Mouse (Mus musculus): ENCODE data around the gene Gm20479. TPM values are rescaled to one million over a fixed set of nuclear protein-coding genes. Genes with fewer than 3 reads are reported as not detected.

Gene Gm20479
- polyA plus RNA-seq, 1 experiment: 0.11 TPM

- Histone ChIP-seq H3K4me3 (no peak overlapping the region), H3K36me3 (ENCODE audit: control insufficient read depth, insufficient read depth) (no peaks in the 10 kb centered on the region), H3K27me3 (ENCODE audit: control insufficient read depth, insufficient read depth, insufficient read length) (peaks cover 7% of the 10 kb centered on the region), H3K4me2 (ENCODE audit: low read depth) (no peak overlapping the region), H3ac (ENCODE audit: control insufficient read depth, insufficient read length) (no peak overlapping the region), H3K79me2 (ENCODE audit: control insufficient read depth, insufficient read depth) (no peaks in the 10 kb centered on the region)
- TF ChIP-seq USF1 (IDR thresholded peaks at IDR 0.05; ENCODE audit: low read depth) (no peak), MYOD1 (IDR thresholded peaks at IDR 0.05; ENCODE audit: control insufficient read depth in 1 of 3, insufficient read length in 2 of 3, low read depth in 2 of 3) (no peak), SRF (IDR thresholded peaks at IDR 0.05; ENCODE audit: control insufficient read depth, insufficient read length, low read depth) (no peak), POLR2A (IDR thresholded peaks at IDR 0.05; ENCODE audit: insufficient read length, low read depth) (no peak), TCF3 (IDR thresholded peaks at IDR 0.05; ENCODE audit: insufficient read length, low read depth) (no peak), REST (IDR thresholded peaks at IDR 0.05; ENCODE audit: insufficient read depth, insufficient read length) (no peak), POLR2AphosphoS2 (IDR thresholded peaks at IDR 0.05; ENCODE audit: insufficient read length, low read depth) (no peak), MAX (IDR thresholded peaks at IDR 0.05; ENCODE audit: low read depth) (no peak), TCF12 (IDR thresholded peaks at IDR 0.05; ENCODE audit: insufficient read depth, poor library complexity, severe bottlenecking) (no peak), CEBPB (IDR thresholded peaks at IDR 0.05; ENCODE audit: insufficient read depth, poor library complexity, severe bottlenecking) (no peak), E2F4 (IDR thresholded peaks at IDR 0.05; ENCODE audit: insufficient read depth) (no peak)
Measured at GRCm38 (mm10) chr7:27367976-27368375, 10.8 kb upstream of the Gm20479 start.

GRCm38 (mm10) chr7:27366082-27366844 is 9.0 kb upstream of the Gm20479 start:
- TF ChIP-seq MYOG (IDR thresholded peaks at IDR 0.05; ENCODE audit: control insufficient read depth in 1 of 3, insufficient read depth in 1 of 3, insufficient read length in 2 of 3, low read depth in 2 of 3): no peak
- TF ChIP-seq TCF12 (IDR thresholded peaks at IDR 0.05; ENCODE audit: insufficient read depth, poor library complexity, severe bottlenecking): no peak
- no peak for TF ChIP-seq SRF (IDR thresholded peaks at IDR 0.05; ENCODE audit: control insufficient read depth, insufficient read length, low read depth)
- TF ChIP-seq MAX (IDR thresholded peaks at IDR 0.05; ENCODE audit: low read depth): no peak
- TF ChIP-seq MYOD1 (IDR thresholded peaks at IDR 0.05; ENCODE audit: control insufficient read depth in 1 of 3, insufficient read length in 2 of 3, low read depth in 2 of 3): no peak
- TF ChIP-seq TCF3 (IDR thresholded peaks at IDR 0.05; ENCODE audit: insufficient read length, low read depth): no peak
- no peak for TF ChIP-seq CEBPB (IDR thresholded peaks at IDR 0.05; ENCODE audit: insufficient read depth, poor library complexity, severe bottlenecking)
- no peak for TF ChIP-seq USF1 (IDR thresholded peaks at IDR 0.05; ENCODE audit: low read depth)
- no peak for TF ChIP-seq E2F4 (IDR thresholded peaks at IDR 0.05; ENCODE audit: insufficient read depth)
- no peak for TF ChIP-seq REST (IDR thresholded peaks at IDR 0.05; ENCODE audit: insufficient read depth, insufficient read length)
- no peak for TF ChIP-seq POLR2A (IDR thresholded peaks at IDR 0.05; ENCODE audit: insufficient read length, low read depth)
- TF ChIP-seq POLR2AphosphoS2 (IDR thresholded peaks at IDR 0.05; ENCODE audit: insufficient read length, low read depth): no peak
- Histone ChIP-seq H3K27me3 (ENCODE audit: control insufficient read depth, insufficient read depth, insufficient read length) (peaks cover 7% of the 10 kb centered on the region), H3K4me3 (no peak overlapping the region), H3K4me2 (ENCODE audit: low read depth) (no peak overlapping the region), H3ac (ENCODE audit: control insufficient read depth, insufficient read length) (no peak overlapping the region), H3K36me3 (ENCODE audit: control insufficient read depth, insufficient read depth) (no peaks in the 10 kb centered on the region), H3K79me2 (ENCODE audit: control insufficient read depth, insufficient read depth) (no peaks in the 10 kb centered on the region)

- no peak overlapping the region for H3K4me2 ChIP-seq (ENCODE audit: low read depth)
- H3K4me3 ChIP-seq: no peak overlapping the region
- TF ChIP-seq MAX (IDR thresholded peaks at IDR 0.05; ENCODE audit: low read depth) (no peak), TCF12 (IDR thresholded peaks at IDR 0.05; ENCODE audit: insufficient read depth, poor library complexity, severe bottlenecking) (no peak), POLR2A (IDR thresholded peaks at IDR 0.05; ENCODE audit: insufficient read length, low read depth) (no peak), MYOG (IDR thresholded peaks at IDR 0.05; ENCODE audit: control insufficient read depth in 1 of 3, insufficient read depth in 1 of 3, insufficient read length in 2 of 3, low read depth in 2 of 3) (no peak), CEBPB (IDR thresholded peaks at IDR 0.05; ENCODE audit: insufficient read depth, poor library complexity, severe bottlenecking) (no peak), USF1 (IDR thresholded peaks at IDR 0.05; ENCODE audit: low read depth) (no peak), POLR2AphosphoS2 (IDR thresholded peaks at IDR 0.05; ENCODE audit: insufficient read length, low read depth) (no peak), TCF3 (IDR thresholded peaks at IDR 0.05; ENCODE audit: insufficient read length, low read depth) (no peak)
- no peaks in the 10 kb centered on the region for H3K79me2 ChIP-seq (ENCODE audit: control insufficient read depth, insufficient read depth)
- H3ac ChIP-seq (ENCODE audit: control insufficient read depth, insufficient read length): no peak overlapping the region
- peaks cover 7% of the 10 kb centered on the region for H3K27me3 ChIP-seq (ENCODE audit: control insufficient read depth, insufficient read depth, insufficient read length)
- H3K36me3 ChIP-seq (ENCODE audit: control insufficient read depth, insufficient read depth): no peaks in the 10 kb centered on the region
Measured at GRCm38 (mm10) chr7:27364379-27364778, 7.2 kb upstream of the Gm20479 start.

DNA sequence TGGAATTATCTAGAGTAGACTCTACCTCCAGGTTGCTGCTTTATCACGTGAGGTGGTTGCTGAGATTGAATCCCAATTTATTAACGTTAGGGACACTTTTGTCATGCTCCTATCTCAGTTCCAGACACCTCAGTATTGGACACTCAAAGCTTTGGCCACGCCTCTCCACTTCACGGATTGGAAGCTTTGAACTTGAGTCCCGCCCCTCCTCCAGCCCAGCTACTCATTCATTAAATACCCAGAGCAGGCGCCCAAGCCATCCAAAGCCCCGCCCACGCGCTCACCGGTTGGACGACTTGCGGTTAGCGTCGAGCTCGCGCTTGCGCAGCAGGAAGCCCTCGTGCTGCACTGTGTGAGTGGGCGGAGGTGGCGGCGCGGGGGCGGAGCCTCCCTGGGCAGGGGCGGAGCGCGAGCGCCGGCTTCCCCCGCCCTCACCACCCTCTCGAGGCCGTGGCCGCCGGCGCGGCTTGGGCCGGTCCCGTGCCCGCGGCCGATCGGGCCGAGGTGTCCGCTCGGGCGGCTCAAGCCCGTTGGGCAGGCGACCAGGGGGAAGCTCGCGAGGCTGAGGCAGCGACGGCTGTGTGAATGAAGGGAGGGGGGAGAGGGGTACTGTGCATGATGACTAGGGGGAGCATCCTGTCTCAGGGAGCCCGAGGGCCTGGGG is 4.2 kb upstream of the Gm20479 start:
- Histone ChIP-seq H3K36me3 (ENCODE audit: control insufficient read depth, insufficient read depth) (no peaks in the 10 kb centered on the region), H3K27me3 (ENCODE audit: control insufficient read depth, insufficient read depth, insufficient read length) (no peaks in the 10 kb centered on the region), H3K79me2 (ENCODE audit: control insufficient read depth, insufficient read depth) (no peaks in the 10 kb centered on the region), H3K4me2 (ENCODE audit: low read depth) (peak overlapping the region; percentile 91), H3K4me3 (peak overlapping the region; percentile 23), H3ac (ENCODE audit: control insufficient read depth, insufficient read length) (peak overlapping the region; percentile 12)
- peak; percentile 47 for TF ChIP-seq E2F4 (IDR thresholded peaks at IDR 0.05; ENCODE audit: insufficient read depth)
- TF ChIP-seq POLR2A (IDR thresholded peaks at IDR 0.05; ENCODE audit: insufficient read length, low read depth): peak; percentile 79
- peak; percentile 1 for TF ChIP-seq USF1 (IDR thresholded peaks at IDR 0.05; ENCODE audit: low read depth)
- TF ChIP-seq POLR2AphosphoS2 (IDR thresholded peaks at IDR 0.05; ENCODE audit: insufficient read length, low read depth): peak; percentile 43
- no peak for TF ChIP-seq TCF12 (IDR thresholded peaks at IDR 0.05; ENCODE audit: insufficient read depth, poor library complexity, severe bottlenecking)
- TF ChIP-seq CEBPB (IDR thresholded peaks at IDR 0.05; ENCODE audit: insufficient read depth, poor library complexity, severe bottlenecking): no peak

All from myocyte (in vitro differentiated cells).